Mouse (Mus musculus): Measurements from ENCODE around the gene Krt222.

DNA sequence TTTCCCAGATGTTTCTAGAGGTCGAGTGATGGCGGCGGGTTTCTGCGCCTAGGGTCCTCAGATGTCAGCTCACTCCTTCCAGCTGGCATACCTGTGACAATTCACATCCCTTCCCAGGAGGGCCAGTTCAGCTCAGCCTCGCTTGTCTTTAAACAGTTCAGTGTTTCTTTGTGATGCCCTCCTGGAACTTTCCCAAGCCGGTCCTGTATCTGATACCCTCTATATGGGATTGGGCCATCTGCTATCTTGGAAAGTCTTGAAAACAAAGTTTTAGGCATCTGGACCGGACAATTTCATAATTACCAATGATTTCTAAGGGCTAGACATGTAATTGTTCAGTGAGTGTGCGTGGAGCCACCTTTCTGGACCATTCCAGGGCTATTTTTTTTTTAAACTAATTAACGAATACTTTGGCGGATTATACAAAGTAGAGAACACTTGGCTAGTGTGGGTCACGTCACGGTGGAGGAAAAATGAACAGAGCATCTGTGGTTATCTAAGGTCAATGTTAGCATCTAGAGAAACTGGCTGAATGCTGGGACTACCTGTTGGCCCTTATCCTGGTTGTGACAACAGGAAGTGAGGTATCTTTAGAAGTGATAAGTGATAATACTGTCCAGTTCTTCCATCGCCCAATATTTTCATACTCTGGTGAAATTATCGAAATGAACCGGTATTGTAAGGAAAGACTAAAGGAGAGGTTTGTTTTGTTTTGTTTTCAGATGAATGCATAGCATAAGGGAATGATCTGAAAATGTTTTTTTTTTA lies 12.7 kb downstream of the Krt222 start:
- TF ChIP-seq CTCF (IDR thresholded peaks at IDR 0.05; ENCODE audit: extremely low read depth, insufficient read length, insufficient replicate concordance, low read depth, low read length): no peak
- no peak for TF ChIP-seq POLR2A (IDR thresholded peaks at IDR 0.05; ENCODE audit: low read depth, low read length)

Measured in small intestine, adult 2 months (tissue).